Mouse (Mus musculus): Measurements from ENCODE around the gene Gm21746. TPM values are rescaled to one million over a fixed set of nuclear protein-coding genes. Genes with fewer than 3 reads are reported as not detected.

The Gm21746 gene
- not detected for polyA plus RNA-seq (2014; fragmentation: Illumina TruSeq; extraction: RNeasy Lipid Tissue Mini Kit (QIAGEN cat#74804); ENCODE audit: low read depth, low replicate concordance)

GRCm38 (mm10) chrY:6237895-6238294 is at the start of gene Gm21746:
Gm21746 (minus strand) TSS chrY:6237995.

GRCm38 (mm10) chrY:6266798-6267197 is 29.0 kb upstream of the Gm21746 start, which contains the start of gene Gm20873:
Gm20873 (plus strand) TSS chrY:6267098.

Other genes starting within 250 kb of the Gm21746 start
- gene Gm20873, start 29.1 kb upstream of the Gm21746 start, polyA plus RNA-seq (2014; fragmentation: Illumina TruSeq; extraction: RNeasy Lipid Tissue Mini Kit (QIAGEN cat#74804); ENCODE audit: low read depth, low replicate concordance), result not detected